Mouse (Mus musculus): ENCODE results near the gene Pclo. TPM values are rescaled to one million over a fixed set of nuclear protein-coding genes. Genes with fewer than 3 reads are reported as not detected.

The Pclo gene
- total RNA-seq (2023), result not detected

DNA sequence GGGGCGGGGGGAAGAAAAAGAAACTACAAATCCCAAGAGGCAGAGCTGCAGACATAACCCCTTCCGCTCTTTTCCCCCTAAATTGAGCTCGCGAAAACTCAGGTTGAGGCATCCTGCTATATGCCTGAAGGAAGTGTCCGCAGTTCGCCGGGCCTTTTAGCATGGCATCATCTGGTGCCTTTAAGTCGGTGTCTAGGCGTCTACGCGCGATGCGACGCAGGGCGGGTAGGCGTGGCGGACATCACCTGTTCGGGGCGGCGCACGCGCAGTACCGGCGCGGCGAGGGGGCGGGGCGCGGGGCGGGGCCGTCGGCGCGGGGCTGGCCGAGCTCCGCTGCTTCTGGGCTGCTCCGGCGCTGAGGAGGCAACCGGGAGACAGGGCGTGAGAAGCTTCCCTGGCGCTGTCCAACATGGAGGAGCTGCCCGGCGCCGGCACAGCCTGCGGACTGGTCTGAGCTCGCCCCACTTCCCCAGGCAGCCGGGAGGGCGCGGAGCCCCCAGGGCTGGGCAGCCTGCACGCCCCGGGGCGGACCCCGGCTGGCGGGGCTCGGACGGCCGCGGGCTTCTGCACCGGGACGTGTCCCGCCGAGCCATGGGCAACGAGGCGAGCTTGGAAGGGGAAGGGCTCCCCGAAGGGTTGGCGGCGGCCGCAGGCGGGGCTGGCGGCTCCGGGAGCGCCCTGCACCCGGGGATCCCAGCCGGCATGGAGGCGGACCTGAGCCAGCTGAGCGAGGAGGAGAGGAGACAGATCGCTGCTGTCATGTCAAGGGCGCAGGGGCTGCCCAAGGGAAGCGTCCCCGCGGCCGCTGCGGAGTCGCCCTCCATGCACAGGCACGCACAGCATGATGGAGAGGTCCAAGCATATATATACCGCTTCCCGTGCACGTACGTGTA, at the start of gene Pclo:
Gene Pclo, plus strand, starts transcription at position 288 of the 893 bp plus-strand sequence.

Data from CD4-positive naive resting alpha-beta T cell, adult 76 days (primary cell).